Mouse (Mus musculus): ENCODE measurements at regions not wholly inside any gene's neighbourhood (a gene's known extent, or its start where the extent isn't known, plus 50 kb on each side); places are given as distances from the start of the nearest gene placed in this dataset.

DNA sequence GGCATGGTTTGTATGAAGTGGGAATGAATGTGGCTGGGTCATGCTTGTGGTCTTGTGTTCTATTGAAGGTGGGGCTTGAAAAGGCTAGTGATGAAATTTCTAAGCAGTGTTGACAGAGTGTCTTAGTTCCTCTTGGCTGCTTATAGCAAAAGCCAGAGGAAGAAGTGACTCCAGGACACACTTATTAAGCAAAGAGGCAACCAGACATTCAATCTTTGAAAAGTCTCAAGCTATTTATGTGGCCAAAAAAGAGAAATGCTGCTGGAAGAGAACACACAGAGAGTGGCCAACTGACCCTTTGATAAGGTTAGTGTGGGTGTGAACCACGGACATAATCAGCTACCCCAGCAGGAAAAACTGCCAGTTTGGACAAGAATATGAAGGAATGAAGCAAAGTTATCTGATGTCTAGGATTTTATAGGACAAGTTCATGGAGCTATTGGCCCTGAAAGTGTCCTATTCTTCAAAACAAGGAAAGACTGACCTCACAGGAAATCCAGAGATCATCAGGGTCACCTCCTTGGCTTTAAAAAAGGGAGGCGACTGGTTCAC is 104.4 kb upstream of the Nxt1 start:
- no peaks in the 10 kb centered on the region for H3K27me3 ChIP-seq (ENCODE audit: control insufficient read depth, insufficient read depth, low read length)
- no peaks in the 10 kb centered on the region for H3K4me1 ChIP-seq (ENCODE audit: control insufficient read depth, insufficient read depth, low read length)
- no peak overlapping the region for H3K9ac ChIP-seq (ENCODE audit: low read depth, low read length)
- 54% methylated on average over 2 of the region's 2 CpGs for WGBS
- no peak for ATAC-seq (ENCODE audit: low FRiP score, low TSS enrichment)
- H3K4me2 ChIP-seq (replicated peaks; ENCODE audit: low read depth, low read length) = no peak overlapping the region
- H3K27ac ChIP-seq (ENCODE audit: low read depth, low read length) = no peak overlapping the region
- H3K9me3 ChIP-seq (ENCODE audit: control insufficient read depth, low read length) = no peaks in the 10 kb centered on the region
- H3K4me3 ChIP-seq (ENCODE audit: low read length) = no peak overlapping the region
- no peaks in the 10 kb centered on the region for H3K36me3 ChIP-seq (ENCODE audit: control insufficient read depth, insufficient read depth, low read length)

DNA sequence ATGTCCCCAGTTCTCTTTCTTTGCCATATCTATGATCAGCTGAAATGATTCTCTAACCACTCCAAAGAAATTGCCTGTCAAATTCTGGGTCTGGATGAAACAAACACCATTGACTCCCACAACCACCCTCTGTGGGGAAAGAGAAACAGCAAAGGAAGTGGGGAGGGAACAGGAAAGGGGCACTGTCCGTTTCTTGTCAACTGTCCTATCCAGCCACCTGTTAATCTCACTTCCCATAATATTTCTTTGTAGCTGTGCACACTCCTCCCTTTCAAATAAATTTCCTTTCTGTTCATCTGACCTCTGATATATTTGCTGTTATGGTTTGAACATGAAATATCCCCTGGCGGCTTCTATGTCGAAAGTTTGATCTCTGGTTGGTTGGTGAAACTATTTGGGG is 109.0 kb upstream of the Nxt1 start:
- 63% methylated on average over 3 of the region's 3 CpGs for WGBS
- H3K36me3 ChIP-seq (ENCODE audit: control insufficient read depth, insufficient read depth, low read length) = no peaks in the 10 kb centered on the region
- no peaks in the 10 kb centered on the region for H3K4me1 ChIP-seq (ENCODE audit: control insufficient read depth, insufficient read depth, low read length)

DNA sequence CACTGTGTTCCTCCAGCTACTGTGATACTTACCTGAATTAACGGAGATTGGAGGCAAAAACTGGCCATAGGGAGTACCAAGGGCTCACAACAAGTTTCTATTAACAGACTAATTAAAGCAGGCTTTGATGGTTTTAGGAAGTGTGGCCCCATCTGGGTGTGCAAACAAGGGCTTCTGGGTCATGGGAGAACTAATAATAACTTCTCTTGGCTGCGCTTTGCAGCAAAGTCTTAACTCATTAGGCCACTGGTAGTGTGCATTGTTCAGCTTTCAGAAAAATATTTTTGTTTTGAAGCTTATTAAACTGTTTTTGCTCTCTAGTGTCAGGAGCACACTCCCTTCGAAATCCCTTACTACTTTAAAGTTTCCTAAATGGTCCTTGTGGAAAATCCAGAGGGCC is 110.4 kb upstream of the Nxt1 start:
- Histone ChIP-seq H3K9ac (ENCODE audit: low read depth, low read length) (no peak overlapping the region), H3K27ac (ENCODE audit: low read depth, low read length) (no peak overlapping the region), H3K9me3 (ENCODE audit: control insufficient read depth, low read length) (no peaks in the 10 kb centered on the region), H3K4me1 (ENCODE audit: control insufficient read depth, insufficient read depth, low read length) (no peaks in the 10 kb centered on the region), H3K27me3 (ENCODE audit: control insufficient read depth, insufficient read depth, low read length) (no peaks in the 10 kb centered on the region), H3K36me3 (ENCODE audit: control insufficient read depth, insufficient read depth, low read length) (no peaks in the 10 kb centered on the region), H3K4me3 (ENCODE audit: low read length) (no peak overlapping the region), H3K4me2 (replicated peaks; ENCODE audit: low read depth, low read length) (no peak overlapping the region)
- 78% methylated on average over 3 of the region's 3 CpGs for WGBS
- ATAC-seq (ENCODE audit: low FRiP score, low TSS enrichment) = no peak

More for the DNA sequence above, 109.0 kb upstream of the Nxt1 start:
- no peak for ATAC-seq (ENCODE audit: low FRiP score, low TSS enrichment)
- H3K4me2 ChIP-seq (replicated peaks; ENCODE audit: low read depth, low read length) = no peak overlapping the region
- H3K4me3 ChIP-seq (ENCODE audit: low read length) = no peak overlapping the region
- H3K9ac ChIP-seq (ENCODE audit: low read depth, low read length) = no peak overlapping the region
- H3K27me3 ChIP-seq (ENCODE audit: control insufficient read depth, insufficient read depth, low read length) = no peaks in the 10 kb centered on the region
- H3K9me3 ChIP-seq (ENCODE audit: control insufficient read depth, low read length) = no peaks in the 10 kb centered on the region
- no peak overlapping the region for H3K27ac ChIP-seq (ENCODE audit: low read depth, low read length)

DNA sequence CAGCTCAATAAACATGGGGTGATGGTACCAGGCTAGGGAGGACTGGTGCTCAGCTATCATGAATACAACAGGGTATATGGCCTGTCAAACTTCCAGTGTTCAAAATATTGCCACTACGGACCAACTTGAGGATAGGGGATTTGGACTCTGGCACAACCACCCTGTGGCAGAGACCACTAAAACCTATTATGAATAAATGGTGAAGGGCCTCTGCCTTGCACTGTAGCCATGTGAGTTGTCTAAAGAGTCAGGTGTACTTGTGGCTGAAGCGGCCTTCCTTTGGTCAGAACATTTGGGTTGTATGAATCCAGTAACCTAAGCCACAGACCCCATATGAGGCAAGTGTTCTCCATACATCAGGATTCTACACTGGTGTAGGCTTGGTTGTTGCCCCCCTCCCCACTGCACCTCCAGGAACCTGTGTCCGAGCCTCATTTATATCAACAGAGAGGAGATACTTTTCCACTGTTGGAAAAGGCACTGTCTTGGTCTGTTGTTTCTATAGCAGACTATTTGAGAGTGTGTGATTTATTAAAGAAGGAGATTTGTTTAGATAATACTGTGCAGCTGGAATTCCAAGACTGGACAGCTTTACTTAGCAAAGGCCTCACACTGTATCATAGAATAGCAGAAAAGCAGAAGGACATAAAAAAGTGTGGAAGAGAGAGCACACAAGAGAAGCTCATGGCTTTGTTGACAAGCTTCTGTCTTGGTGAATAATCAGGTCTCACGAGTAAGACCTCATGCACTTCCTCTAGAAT is 112.2 kb upstream of the Nxt1 start:
- H3K9ac ChIP-seq (ENCODE audit: low read depth, low read length) = no peak overlapping the region
- H3K4me3 ChIP-seq (ENCODE audit: low read length) = no peak overlapping the region
- H3K27me3 ChIP-seq (ENCODE audit: control insufficient read depth, insufficient read depth, low read length) = no peaks in the 10 kb centered on the region
- ATAC-seq (ENCODE audit: low FRiP score, low TSS enrichment) = no peak
- H3K9me3 ChIP-seq (ENCODE audit: control insufficient read depth, low read length) = no peaks in the 10 kb centered on the region
- H3K36me3 ChIP-seq (ENCODE audit: control insufficient read depth, insufficient read depth, low read length) = no peaks in the 10 kb centered on the region
- WGBS = 78% methylated on average over 4 of the region's 4 CpGs
- H3K27ac ChIP-seq (ENCODE audit: low read depth, low read length) = no peak overlapping the region
- H3K4me2 ChIP-seq (replicated peaks; ENCODE audit: low read depth, low read length) = no peak overlapping the region
- no peaks in the 10 kb centered on the region for H3K4me1 ChIP-seq (ENCODE audit: control insufficient read depth, insufficient read depth, low read length)

DNA sequence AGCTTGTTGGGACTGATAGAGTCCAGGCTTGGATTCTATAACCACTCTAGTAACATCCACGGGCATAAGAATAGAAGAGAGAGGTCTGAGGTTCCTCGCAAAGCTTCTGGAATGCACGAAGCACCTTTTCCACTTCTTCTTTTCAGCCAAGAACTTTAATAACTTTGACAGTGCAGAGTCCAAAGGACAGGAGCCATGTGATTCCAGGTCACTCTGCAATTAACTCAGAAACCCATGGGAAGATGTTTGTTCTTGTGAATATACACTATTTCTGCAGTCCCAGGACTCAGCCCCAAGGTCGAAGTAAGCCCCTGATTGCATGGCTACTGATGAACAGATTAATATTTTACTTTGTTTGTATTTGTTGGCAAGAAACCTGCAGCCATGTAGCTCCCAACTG is 113.0 kb upstream of the Nxt1 start:
- Histone ChIP-seq H3K9me3 (ENCODE audit: control insufficient read depth, low read length) (no peaks in the 10 kb centered on the region), H3K4me3 (ENCODE audit: low read length) (no peak overlapping the region), H3K4me1 (ENCODE audit: control insufficient read depth, insufficient read depth, low read length) (no peaks in the 10 kb centered on the region), H3K4me2 (replicated peaks; ENCODE audit: low read depth, low read length) (no peak overlapping the region), H3K36me3 (ENCODE audit: control insufficient read depth, insufficient read depth, low read length) (no peaks in the 10 kb centered on the region), H3K27ac (ENCODE audit: low read depth, low read length) (no peak overlapping the region), H3K9ac (ENCODE audit: low read depth, low read length) (no peak overlapping the region), H3K27me3 (ENCODE audit: control insufficient read depth, insufficient read depth, low read length) (no peaks in the 10 kb centered on the region)
- 83% methylated on average over 4 of the region's 4 CpGs for WGBS
- no peak for ATAC-seq (ENCODE audit: low FRiP score, low TSS enrichment)

DNA sequence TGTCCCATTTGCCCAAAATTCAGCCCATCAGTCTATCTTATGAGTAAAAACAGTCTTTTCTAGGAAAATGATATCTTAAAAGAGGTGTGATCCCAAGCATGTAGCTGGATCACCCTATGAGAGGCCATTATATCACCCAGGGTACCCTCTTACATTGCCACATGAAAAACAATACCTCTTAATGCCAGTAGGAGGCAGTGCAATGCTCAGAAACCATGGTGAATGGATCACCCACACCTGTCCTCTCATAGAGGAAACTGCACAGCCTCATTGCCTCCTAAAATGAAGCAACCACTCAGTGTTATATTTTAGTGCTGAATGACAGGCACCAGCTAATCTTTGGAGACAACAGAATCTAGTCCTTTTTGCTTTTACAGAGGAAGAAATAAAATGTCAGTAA is 114.0 kb upstream of the Nxt1 start:
- Histone ChIP-seq H3K27me3 (ENCODE audit: control insufficient read depth, insufficient read depth, low read length) (no peaks in the 10 kb centered on the region), H3K27ac (ENCODE audit: low read depth, low read length) (no peak overlapping the region)

DNA sequence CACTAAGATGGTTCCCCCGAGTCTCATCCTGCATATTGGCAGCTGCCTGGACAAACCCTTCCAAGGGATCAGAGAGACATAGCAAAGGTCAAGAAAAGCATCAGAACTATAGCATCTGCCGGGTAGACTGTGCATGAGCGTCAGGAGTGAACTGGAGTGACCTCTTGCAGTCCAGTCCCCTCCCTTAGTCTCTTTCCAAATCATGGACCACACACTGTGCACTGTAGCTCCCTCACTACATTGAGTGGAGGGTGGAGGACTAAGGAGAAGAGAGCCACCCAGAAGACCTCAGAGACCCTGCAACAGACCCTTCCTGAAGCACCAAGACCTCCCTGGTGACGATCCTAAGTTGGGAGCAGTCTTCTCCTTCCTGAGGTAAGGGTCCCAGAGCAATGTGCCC is 107.8 kb upstream of the Cd93 start:
- Histone ChIP-seq H3K9me3 (ENCODE audit: control insufficient read depth, low read length) (no peaks in the 10 kb centered on the region), H3K4me2 (replicated peaks; ENCODE audit: low read depth, low read length) (no peak overlapping the region), H3K27ac (ENCODE audit: low read depth, low read length) (no peak overlapping the region), H3K4me1 (ENCODE audit: control insufficient read depth, insufficient read depth, low read length) (no peaks in the 10 kb centered on the region), H3K27me3 (ENCODE audit: control insufficient read depth, insufficient read depth, low read length) (no peaks in the 10 kb centered on the region), H3K9ac (ENCODE audit: low read depth, low read length) (no peak overlapping the region), H3K36me3 (ENCODE audit: control insufficient read depth, insufficient read depth, low read length) (no peaks in the 10 kb centered on the region), H3K4me3 (ENCODE audit: low read length) (no peak overlapping the region)
- no peak for ATAC-seq (ENCODE audit: low FRiP score, low TSS enrichment)
- WGBS = 81% methylated on average over 4 of the region's 4 CpGs

More for the DNA sequence above, 114.0 kb upstream of the Nxt1 start:
- Histone ChIP-seq H3K9ac (ENCODE audit: low read depth, low read length) (no peak overlapping the region), H3K9me3 (ENCODE audit: control insufficient read depth, low read length) (no peaks in the 10 kb centered on the region), H3K4me1 (ENCODE audit: control insufficient read depth, insufficient read depth, low read length) (no peaks in the 10 kb centered on the region), H3K4me2 (replicated peaks; ENCODE audit: low read depth, low read length) (no peak overlapping the region), H3K36me3 (ENCODE audit: control insufficient read depth, insufficient read depth, low read length) (no peaks in the 10 kb centered on the region), H3K4me3 (ENCODE audit: low read length) (no peak overlapping the region)
- ATAC-seq (ENCODE audit: low FRiP score, low TSS enrichment) = no peak

DNA sequence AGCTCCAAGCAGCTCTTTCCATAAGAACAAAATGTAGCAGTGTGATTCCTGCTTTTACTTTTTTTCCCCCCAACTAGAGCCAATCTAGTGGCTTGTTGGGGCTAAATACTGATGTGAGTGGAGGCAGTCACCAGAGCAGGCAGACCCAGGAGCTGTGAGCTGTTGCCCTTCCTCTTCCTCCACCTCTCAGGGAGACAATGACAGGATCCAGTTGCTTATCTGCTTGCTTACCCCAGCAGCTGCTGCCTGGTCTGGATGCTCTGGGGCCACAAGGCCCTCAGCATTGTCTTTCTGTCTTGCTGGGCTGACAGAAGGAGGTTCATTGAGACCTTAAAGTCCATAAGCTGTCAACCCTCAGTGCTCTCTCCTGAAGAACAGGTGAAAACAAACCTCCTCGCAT is 106.3 kb upstream of the Cd93 start:
- no peaks in the 10 kb centered on the region for H3K9me3 ChIP-seq (ENCODE audit: control insufficient read depth, low read length)
- WGBS = 83% methylated on average over 1 of the region's 1 CpGs
- no peak for ATAC-seq (ENCODE audit: low FRiP score, low TSS enrichment)
- no peak overlapping the region for H3K9ac ChIP-seq (ENCODE audit: low read depth, low read length)
- no peak overlapping the region for H3K4me2 ChIP-seq (replicated peaks; ENCODE audit: low read depth, low read length)
- no peaks in the 10 kb centered on the region for H3K36me3 ChIP-seq (ENCODE audit: control insufficient read depth, insufficient read depth, low read length)
- H3K27me3 ChIP-seq (ENCODE audit: control insufficient read depth, insufficient read depth, low read length) = no peaks in the 10 kb centered on the region
- H3K4me1 ChIP-seq (ENCODE audit: control insufficient read depth, insufficient read depth, low read length) = no peaks in the 10 kb centered on the region
- no peak overlapping the region for H3K4me3 ChIP-seq (ENCODE audit: low read length)
- no peak overlapping the region for H3K27ac ChIP-seq (ENCODE audit: low read depth, low read length)

DNA sequence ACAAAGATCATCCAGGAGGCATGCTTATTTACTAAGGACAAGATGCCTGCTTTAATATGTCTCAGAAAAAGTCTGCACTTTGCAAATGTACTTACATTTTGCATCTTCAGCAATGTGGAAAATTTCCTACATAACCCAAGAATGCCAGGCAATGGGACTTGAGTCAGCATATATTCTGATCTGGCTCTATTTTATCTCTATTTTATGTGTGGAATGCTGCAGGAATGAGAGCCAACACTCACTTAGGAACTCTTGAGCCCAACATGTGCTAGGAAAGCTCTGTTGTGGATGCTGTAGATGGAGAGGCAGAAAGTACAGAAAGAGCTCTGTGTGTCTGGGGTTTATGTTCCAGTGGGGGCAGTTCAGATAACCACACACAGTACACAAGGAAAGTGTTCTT is 99.0 kb upstream of the Cd93 start:
- no peak overlapping the region for H3K4me2 ChIP-seq (replicated peaks; ENCODE audit: low read depth, low read length)
- no peak overlapping the region for H3K4me3 ChIP-seq (ENCODE audit: low read length)
- no peaks in the 10 kb centered on the region for H3K9me3 ChIP-seq (ENCODE audit: control insufficient read depth, low read length)
- H3K4me1 ChIP-seq (ENCODE audit: control insufficient read depth, insufficient read depth, low read length) = no peaks in the 10 kb centered on the region
- H3K36me3 ChIP-seq (ENCODE audit: control insufficient read depth, insufficient read depth, low read length) = no peaks in the 10 kb centered on the region
- no peak overlapping the region for H3K9ac ChIP-seq (ENCODE audit: low read depth, low read length)
- ATAC-seq (ENCODE audit: low FRiP score, low TSS enrichment) = no peak
- no peaks in the 10 kb centered on the region for H3K27me3 ChIP-seq (ENCODE audit: control insufficient read depth, insufficient read depth, low read length)
- H3K27ac ChIP-seq (ENCODE audit: low read depth, low read length) = no peak overlapping the region

Data from kidney, embryonic 14.5 days (tissue).